Mouse (Mus musculus) liver, embryonic 14.5 days (tissue): ENCODE measurements around the gene Cnpy2. TPM values are rescaled to one million over a fixed set of nuclear protein-coding genes. Genes with fewer than 3 reads are reported as not detected.

Source experiments
- ATAC-seq: fragments of 200-750 bp; cut with Nextera tagmentation; 2 replicates; pipeline ENCODE4 v1.8.0; 2017; ENCODE audit warnings: moderate number of reproducible peaks, mild to moderate bottlenecking, moderate library complexity; ENCODE audit not compliant: insufficient read depth
- DNase-seq, 3 experiments: peaks; one replicate each; pipeline ENCODE4 v3.0.0-alpha.2; 2012 to 2013; ENCODE audit warnings: low read depth in 3 of 3, low spot score in 3 of 3
- H3K27ac ChIP-seq: fragments of 300-500 bp; sonication (generic); 2 replicates; pipeline ENCODE4 v1.5.1; 2014; ENCODE audit warnings: moderate library complexity, mild to moderate bottlenecking, control low read depth, inconsistent platforms
- H3K27me3 ChIP-seq: fragments of 300-500 bp; sonication (generic); 2 replicates; pipeline ENCODE4 v1.6.1; 2014; ENCODE audit warnings: mild to moderate bottlenecking, low read length, moderate library complexity; ENCODE audit not compliant: control insufficient read depth, insufficient read depth
- H3K36me3 ChIP-seq: fragments of 300-500 bp; sonication (generic); replicated peaks from 2 replicates; pipeline ENCODE4 v1.6.1; 2014; ENCODE audit warnings: low read depth; ENCODE audit not compliant: control insufficient read depth, insufficient read depth
- H3K4me1 ChIP-seq, 2 experiments: fragments of 200-500 bp in 1 of 2; fragments of 300-500 bp in 1 of 2; sonication (generic) in 1 of 2; replicated peaks; 2 replicates each; pipeline ENCODE4 v1.6.1; 2012 to 2014; ENCODE audit warnings: antibody characterized with exemption in 1 of 2, inconsistent platforms in 1 of 2, low read length in 1 of 2; ENCODE audit not compliant: control insufficient read depth in 2 of 2, insufficient read depth in 2 of 2
- H3K4me2 ChIP-seq: fragments of 300-500 bp; sonication (generic); 2 replicates; pipeline ENCODE4 v1.6.1; 2014; ENCODE audit warnings: low read depth, mild to moderate bottlenecking, control low read depth, moderate library complexity
- H3K4me3 ChIP-seq, 2 experiments: fragments of 200-500 bp in 1 of 2; fragments of 300-500 bp in 1 of 2; sonication (generic) in 1 of 2; 2 replicates each; pipeline ENCODE4 v1.5.1; 2012 to 2014; ENCODE audit warnings: low read depth in 2 of 2, low read length in 2 of 2, mild to moderate bottlenecking in 2 of 2, control low read depth in 1 of 2, inconsistent platforms in 1 of 2, moderate library complexity in 1 of 2; ENCODE audit not compliant: insufficient read depth in 1 of 2
- H3K9ac ChIP-seq: fragments of 300-500 bp; sonication (generic); replicated peaks from 2 replicates; pipeline ENCODE4 v1.6.1; 2014; ENCODE audit warnings: mild to moderate bottlenecking, control low read depth, moderate library complexity
- H3K9me3 ChIP-seq: fragments of 300-500 bp; sonication (generic); 2 replicates; pipeline ENCODE4 v1.6.1; 2016; ENCODE audit warnings: low read length, mixed read lengths; ENCODE audit not compliant: control insufficient read depth
- CTCF ChIP-seq: IDR thresholded peaks from 2 replicates; pipeline ENCODE4 v1.5.1; 2016; ENCODE audit warnings: antibody characterized with exemption, low read depth, control low read depth
- EP300 ChIP-seq: IDR thresholded peaks from 2 replicates; pipeline ENCODE4 v1.6.1; 2016; ENCODE audit warnings: antibody characterized with exemption, low read depth
- WGBS: fragments of 180-500 bp; shearing (Covaris S2); extraction: QIAGEN DNeasy Blood & Tissue Kit; methylation state at CpG from one replicate; pipeline ENCODE4 v1.1.7; 2014; ENCODE audit not compliant: insufficient replicate concordance; 5-methylcytosine and 5-hydroxymethylcytosine counted together
- polyA plus RNA-seq, 2 experiments: library from polyadenylated mRNA; depleted of rRNA in 1 of 2; stranded (reverse) in 1 of 2; unstranded in 1 of 2; fragments of >200 nt; fragmentation: Nextera tagmentation in 1 of 2; extraction: Ambion mirVana in 1 of 2; gene quantifications; 2 replicates each; pipeline versions ENCODE4 v1.2.1 to v1.2.3; 2012 to 2014

Cnpy2 gene
- polyA plus RNA-seq, 2 experiments = 38.8 to 92.7 TPM

DNA sequence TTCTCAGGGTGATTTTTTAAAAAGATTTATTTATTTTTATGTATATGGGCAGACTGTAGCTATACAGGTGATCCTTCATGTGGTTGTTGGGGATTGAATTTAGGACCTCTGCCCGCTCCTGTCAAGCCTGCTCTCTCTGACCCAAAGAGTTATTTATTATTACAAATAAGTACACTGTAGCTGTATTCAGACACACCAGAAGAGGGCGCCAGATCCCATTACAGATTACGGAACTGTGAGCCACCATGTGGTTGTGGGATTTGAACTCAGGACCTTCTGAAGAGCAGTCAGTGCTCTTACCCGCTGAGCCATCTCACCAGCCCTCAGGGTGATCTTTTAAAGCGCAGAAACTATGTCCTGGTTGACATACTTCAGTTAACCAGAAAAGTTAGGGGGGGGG is 49.9 kb downstream of the Cnpy2 start:
- DNase-seq = no peak
- Histone ChIP-seq H3K4me1 (peaks cover 16 to 27% of the 10 kb centered on the region in 2 experiments), H3K4me3 (no peak overlapping the region), H3K9ac (no peak overlapping the region), H3K27me3 (no peaks in the 10 kb centered on the region), H3K4me2 (no peak overlapping the region), H3K36me3 (no peaks in the 10 kb centered on the region), H3K27ac (no peak overlapping the region), H3K9me3 (no peaks in the 10 kb centered on the region)
- ATAC-seq = no peak
- 66% methylated on average over 5 of the region's 5 CpGs for WGBS
- TF ChIP-seq CTCF (peak; percentile 43), EP300 (no peak)

DNA sequence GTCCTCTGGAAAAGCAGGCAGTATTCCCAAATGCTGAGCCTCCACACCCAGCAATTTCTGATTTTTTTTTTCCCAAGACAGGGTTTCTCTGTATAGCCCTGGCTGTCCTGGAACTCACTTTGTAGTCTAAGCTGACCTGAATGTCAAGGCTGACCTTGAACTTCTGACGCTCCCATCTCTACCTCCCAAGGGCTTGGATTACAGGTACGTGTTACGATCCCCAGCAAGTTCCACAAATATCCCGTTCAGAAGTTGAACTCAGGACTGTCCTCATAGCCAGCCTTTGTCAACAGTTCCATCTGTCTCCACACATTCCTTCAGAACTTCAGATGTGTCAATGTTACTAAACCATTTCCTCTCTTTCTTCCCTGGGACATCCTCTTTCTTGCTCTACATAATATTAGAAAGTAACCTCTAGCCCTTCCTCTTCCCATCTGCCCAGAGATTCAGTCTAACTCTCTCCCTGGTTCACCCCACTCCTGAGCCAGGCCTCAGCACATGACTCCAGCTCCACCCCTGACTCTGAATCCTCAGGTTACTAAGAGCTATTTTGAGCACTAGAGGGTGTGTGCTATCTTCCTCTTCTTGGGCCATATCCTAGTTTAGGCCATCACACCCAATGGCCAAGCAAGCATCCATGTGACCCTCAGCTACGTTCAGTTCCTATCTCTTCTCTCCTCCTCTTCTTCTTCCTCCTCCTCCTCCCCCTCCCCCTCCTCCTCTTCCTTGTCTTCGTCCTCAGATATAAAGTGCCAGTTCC is 50.9 kb downstream of the Cnpy2 start:
- Histone ChIP-seq H3K36me3 (no peaks in the 10 kb centered on the region), H3K27ac (no peak overlapping the region; the same call in 1 of the 2 replicates), H3K4me2 (no peak overlapping the region), H3K27me3 (no peaks in the 10 kb centered on the region), H3K9me3 (no peaks in the 10 kb centered on the region), H3K4me1 (peaks cover 14 to 28% of the 10 kb centered on the region in 2 experiments), H3K4me3 (no peak overlapping the region), H3K9ac (no peak overlapping the region; the same call in none of the 2 replicates)
- 46% methylated on average over 6 of the region's 6 CpGs for WGBS
- ATAC-seq = no peak
- TF ChIP-seq EP300 (no peak), CTCF (0 out of 2 replicates have a peak, but pooled peaks have one; percentile 5)
- no peak for DNase-seq

DNA sequence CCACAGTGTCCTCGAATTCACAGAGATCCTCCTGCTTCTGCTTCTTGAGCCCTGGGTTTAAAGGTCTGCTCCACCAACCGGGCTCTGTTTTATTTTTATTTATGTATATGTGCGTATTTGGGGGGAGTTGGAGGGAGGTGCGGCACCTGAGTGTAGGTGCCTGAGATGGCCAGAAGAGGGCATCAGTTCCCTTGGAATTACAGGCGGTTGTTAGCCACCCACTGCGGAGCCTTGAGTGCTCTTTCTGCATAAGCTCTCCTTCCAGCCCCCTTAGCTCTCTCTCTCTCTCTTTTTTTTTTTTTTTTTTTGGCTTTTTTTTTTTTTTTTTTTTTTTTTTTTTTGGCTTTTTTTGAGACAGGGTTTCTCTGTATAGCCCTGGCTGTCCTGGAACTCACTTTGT is 52.1 kb downstream of the Cnpy2 start:
- H3K9ac ChIP-seq = no peak overlapping the region
- H3K27me3 ChIP-seq = no peaks in the 10 kb centered on the region
- ATAC-seq = no peak
- no peak overlapping the region for H3K4me2 ChIP-seq
- H3K9me3 ChIP-seq = no peaks in the 10 kb centered on the region
- H3K4me1 ChIP-seq = peaks cover 11 to 29% of the 10 kb centered on the region in 2 experiments
- TF ChIP-seq EP300 (no peak), CTCF (peak; percentile 68)
- no peaks in the 10 kb centered on the region for H3K36me3 ChIP-seq
- 77% methylated on average over 6 of the region's 6 CpGs for WGBS
- no peak overlapping the region for H3K27ac ChIP-seq
- no peak for DNase-seq
- H3K4me3 ChIP-seq = no peak overlapping the region

DNA sequence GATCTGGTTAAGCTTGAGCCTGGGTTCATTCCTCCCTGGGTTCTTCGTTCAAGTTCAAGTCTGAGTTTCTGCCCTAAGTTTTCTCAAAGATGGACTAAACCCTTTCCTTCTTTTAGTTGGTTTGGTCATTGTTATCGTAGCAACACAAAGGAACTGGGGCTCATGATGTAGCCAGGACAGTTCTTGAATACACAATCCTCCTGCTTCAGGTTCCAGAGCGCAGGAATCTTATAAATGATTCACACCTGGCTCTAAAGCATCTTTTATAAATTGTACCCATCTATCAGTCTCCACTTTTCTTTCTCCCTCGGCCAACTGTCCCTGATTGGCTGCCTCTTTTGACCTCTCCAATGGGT is 53.8 kb downstream of the Cnpy2 start:
- TF ChIP-seq EP300 (no peak), CTCF (no peak)
- peak overlapping the region; percentile 92 for H3K4me2 ChIP-seq
- H3K27ac ChIP-seq = peak overlapping the region; percentile 34
- H3K36me3 ChIP-seq = no peaks in the 10 kb centered on the region; the same call in 1 of the 2 replicates
- DNase-seq (no peak), ATAC-seq (no peak)
- H3K27me3 ChIP-seq = no peaks in the 10 kb centered on the region
- H3K9ac ChIP-seq = peak overlapping the region; percentile 89
- WGBS = 49% methylated on average over 4 of the region's 4 CpGs
- H3K4me3 ChIP-seq = peak overlapping the region; percentile 62 to 65; a peak in 2 of 4 replicates
- H3K9me3 ChIP-seq = no peaks in the 10 kb centered on the region
- H3K4me1 ChIP-seq = peaks cover 5 to 25% of the 10 kb centered on the region in 2 experiments; a peak in 3 of 4 replicates

DNA sequence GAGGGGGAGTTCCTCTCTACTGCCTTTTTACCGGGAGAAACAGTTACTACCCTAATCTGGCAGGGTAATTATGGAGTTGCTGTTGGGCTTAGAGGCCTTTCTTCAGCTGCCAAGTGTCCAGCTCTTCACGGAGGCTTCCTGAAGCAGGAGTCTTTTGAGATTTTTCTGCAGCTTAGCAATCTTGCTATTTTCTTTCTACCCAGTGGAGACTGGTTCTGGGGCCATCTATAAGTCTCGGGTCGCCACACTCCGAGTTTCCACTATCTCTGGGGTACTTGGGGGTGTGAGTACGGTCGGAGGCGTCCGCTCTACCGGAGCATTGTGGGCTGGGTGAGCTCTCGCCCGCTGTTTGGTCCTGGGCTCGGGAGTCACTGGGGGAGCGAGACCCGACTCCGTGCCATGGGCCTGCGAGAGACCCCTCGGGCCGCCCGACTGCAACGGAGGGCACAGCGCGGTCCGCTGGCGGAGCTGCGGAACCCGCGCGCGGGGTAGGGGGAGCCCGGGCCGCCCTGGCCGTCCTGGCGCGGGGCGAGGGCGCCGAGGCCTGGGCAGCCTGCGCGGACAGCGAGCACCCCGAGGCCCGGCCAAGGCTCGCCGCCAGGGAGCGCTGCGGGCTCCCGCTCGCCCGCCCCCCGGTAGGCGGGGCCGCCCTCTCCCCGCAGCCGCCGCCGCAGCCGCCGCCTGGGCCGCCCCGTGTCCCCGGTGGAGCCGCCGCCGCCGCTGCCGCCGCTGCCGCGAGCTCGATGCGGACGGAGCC is 54.4 kb downstream of the Cnpy2 start, which contains the start of gene Ankrd52:
TSS of gene Ankrd52 (plus strand) at position 661 of the 757 bp plus-strand sequence.
- ATAC-seq = peak; percentile 91
- Histone ChIP-seq H3K9ac (peak within 1 kb of the TSS; percentile 89), H3K36me3 (peaks cover 4% of the 10 kb centered on the region; the same call in 1 of the 2 replicates), H3K9me3 (no peaks in the 10 kb centered on the region), H3K4me3 (peak within 1 kb of the TSS; percentile 65 to 89), H3K27ac (peak within 1 kb of the TSS; percentile 34), H3K4me1 (peaks cover 5 to 25% of the 10 kb centered on the region in 2 experiments; a peak in 3 of 4 replicates), H3K4me2 (peak within 1 kb of the TSS; percentile 92), H3K27me3 (no peaks in the 10 kb centered on the region)
- under 1% methylated on average over 65 of the region's 73 CpGs for WGBS
- TF ChIP-seq EP300 (no peak), CTCF (peak; percentile 48)
- peak; percentile 60 to 66 (median 61) for DNase-seq

Other genes with a start within 250 kb of the Cnpy2 start
- gene Atp5b, start 239.2 kb upstream of the Cnpy2 start, polyA plus RNA-seq (2012; rRNA removed) = 910 and 999 TPM in 2 replicates
- 1,823 and 1,877 TPM in 2 replicates for gene Atp5b, start 239.2 kb upstream of the Cnpy2 start, polyA plus RNA-seq (2014; fragmentation: Nextera tagmentation; extraction: Ambion mirVana)
- 9.5 TPM in 2 replicates for gene Baz2a, start 230.9 kb upstream of the Cnpy2 start, polyA plus RNA-seq (2012; rRNA removed)
- gene Baz2a, start 230.9 kb upstream of the Cnpy2 start, polyA plus RNA-seq (2014; fragmentation: Nextera tagmentation; extraction: Ambion mirVana) = 9.1 and 10.3 TPM in 2 replicates
- gene Rbms2, start 142.2 kb upstream of the Cnpy2 start, polyA plus RNA-seq (2012; rRNA removed) = 8.0 and 9.5 TPM in 2 replicates
- gene Rbms2, start 142.2 kb upstream of the Cnpy2 start, polyA plus RNA-seq (2014; fragmentation: Nextera tagmentation; extraction: Ambion mirVana) = 4.5 and 6.1 TPM in 2 replicates
- 4.2 and 5.5 TPM in 2 replicates for gene Gls2, start 128.0 kb upstream of the Cnpy2 start, polyA plus RNA-seq (2012; rRNA removed)
- gene Gls2, start 128.0 kb upstream of the Cnpy2 start, polyA plus RNA-seq (2014; fragmentation: Nextera tagmentation; extraction: Ambion mirVana) = 3.7 and 4.4 TPM in 2 replicates
- gene Spryd4, start 110.7 kb upstream of the Cnpy2 start, polyA plus RNA-seq (2012; rRNA removed) = 12.9 and 14.2 TPM in 2 replicates
- 20.8 and 21.4 TPM in 2 replicates for gene Spryd4, start 110.7 kb upstream of the Cnpy2 start, polyA plus RNA-seq (2014; fragmentation: Nextera tagmentation; extraction: Ambion mirVana)
- gene Mip, start 96.6 kb upstream of the Cnpy2 start, polyA plus RNA-seq (2012; rRNA removed) = 0.02 TPM in 2 replicates
- not detected in 2 replicates for gene Mip, start 96.6 kb upstream of the Cnpy2 start, polyA plus RNA-seq (2014; fragmentation: Nextera tagmentation; extraction: Ambion mirVana)
- 8.1 and 12.9 TPM in 2 replicates for gene Timeless, start 90.4 kb upstream of the Cnpy2 start, polyA plus RNA-seq (2012; rRNA removed)
- gene Timeless, start 90.4 kb upstream of the Cnpy2 start, polyA plus RNA-seq (2014; fragmentation: Nextera tagmentation; extraction: Ambion mirVana) = 23.3 and 23.4 TPM in 2 replicates
- 0.73 and 1.1 TPM in 2 replicates for gene Apon, start 68.4 kb upstream of the Cnpy2 start, polyA plus RNA-seq (2012; rRNA removed)
- gene Apon, start 68.4 kb upstream of the Cnpy2 start, polyA plus RNA-seq (2014; fragmentation: Nextera tagmentation; extraction: Ambion mirVana) = 0.52 and 0.58 TPM in 2 replicates
- gene Apof, start 53.8 kb upstream of the Cnpy2 start, polyA plus RNA-seq (2012; rRNA removed) = 54.1 and 61.3 TPM in 2 replicates
- 73.7 and 74.1 TPM in 2 replicates for gene Apof, start 53.8 kb upstream of the Cnpy2 start, polyA plus RNA-seq (2014; fragmentation: Nextera tagmentation; extraction: Ambion mirVana)
- gene Stat2, start 51.9 kb upstream of the Cnpy2 start, polyA plus RNA-seq (2012; rRNA removed) = 5.9 and 6.4 TPM in 2 replicates
- gene Stat2, start 51.9 kb upstream of the Cnpy2 start, polyA plus RNA-seq (2014; fragmentation: Nextera tagmentation; extraction: Ambion mirVana) = 4.2 and 5.4 TPM in 2 replicates
- gene Il23a, start 23.7 kb upstream of the Cnpy2 start, polyA plus RNA-seq (2012; rRNA removed) = 0.06 and 0.08 TPM in 2 replicates
- gene Il23a, start 23.7 kb upstream of the Cnpy2 start, polyA plus RNA-seq (2014; fragmentation: Nextera tagmentation; extraction: Ambion mirVana) = not detected in 2 replicates
- gene Pan2, start 19.1 kb upstream of the Cnpy2 start, polyA plus RNA-seq (2012; rRNA removed) = 11.5 and 13.3 TPM in 2 replicates
- 10.1 and 11.5 TPM in 2 replicates for gene Pan2, start 19.1 kb upstream of the Cnpy2 start, polyA plus RNA-seq (2014; fragmentation: Nextera tagmentation; extraction: Ambion mirVana)
- 71.6 and 80.5 TPM in 2 replicates for gene Cs, start 15.3 kb downstream of the Cnpy2 start, polyA plus RNA-seq (2012; rRNA removed)
- gene Cs, start 15.3 kb downstream of the Cnpy2 start, polyA plus RNA-seq (2014; fragmentation: Nextera tagmentation; extraction: Ambion mirVana) = 117 and 126 TPM in 2 replicates
- 6.5 and 7.7 TPM in 2 replicates for gene Coq10a, start 46.5 kb downstream of the Cnpy2 start, polyA plus RNA-seq (2012; rRNA removed)
- gene Coq10a, start 46.5 kb downstream of the Cnpy2 start, polyA plus RNA-seq (2014; fragmentation: Nextera tagmentation; extraction: Ambion mirVana) = 4.7 and 5.0 TPM in 2 replicates
- gene Ankrd52, start 54.7 kb downstream of the Cnpy2 start, polyA plus RNA-seq (2012; rRNA removed) = 7.4 and 7.7 TPM in 2 replicates
- gene Ankrd52, start 54.7 kb downstream of the Cnpy2 start, polyA plus RNA-seq (2014; fragmentation: Nextera tagmentation; extraction: Ambion mirVana) = 4.3 and 5.5 TPM in 2 replicates
- gene Slc39a5, start 78.8 kb downstream of the Cnpy2 start, polyA plus RNA-seq (2012; rRNA removed) = 33.0 and 40.8 TPM in 2 replicates
- 37.6 and 40.7 TPM in 2 replicates for gene Slc39a5, start 78.8 kb downstream of the Cnpy2 start, polyA plus RNA-seq (2014; fragmentation: Nextera tagmentation; extraction: Ambion mirVana)
- gene Nabp2, start 89.0 kb downstream of the Cnpy2 start, polyA plus RNA-seq (2012; rRNA removed) = 24.2 and 25.4 TPM in 2 replicates
- 45.4 and 48.7 TPM in 2 replicates for gene Nabp2, start 89.0 kb downstream of the Cnpy2 start, polyA plus RNA-seq (2014; fragmentation: Nextera tagmentation; extraction: Ambion mirVana)
- 5.0 and 5.9 TPM in 2 replicates for gene Rnf41, start 89.2 kb downstream of the Cnpy2 start, polyA plus RNA-seq (2012; rRNA removed)
- gene Rnf41, start 89.2 kb downstream of the Cnpy2 start, polyA plus RNA-seq (2014; fragmentation: Nextera tagmentation; extraction: Ambion mirVana) = 4.8 and 6.2 TPM in 2 replicates
- gene Smarcc2, start 136.8 kb downstream of the Cnpy2 start, polyA plus RNA-seq (2012; rRNA removed) = 23.2 and 29.8 TPM in 2 replicates
- 27.7 and 32.8 TPM in 2 replicates for gene Smarcc2, start 136.8 kb downstream of the Cnpy2 start, polyA plus RNA-seq (2014; fragmentation: Nextera tagmentation; extraction: Ambion mirVana)
- gene Myl6, start 171.7 kb downstream of the Cnpy2 start, polyA plus RNA-seq (2012; rRNA removed) = 429 and 654 TPM in 2 replicates
- 490 and 506 TPM in 2 replicates for gene Myl6, start 171.7 kb downstream of the Cnpy2 start, polyA plus RNA-seq (2014; fragmentation: Nextera tagmentation; extraction: Ambion mirVana)
- gene Myl6b, start 176.2 kb downstream of the Cnpy2 start, polyA plus RNA-seq (2012; rRNA removed) = 1.2 and 1.5 TPM in 2 replicates
- 0.72 and 1.3 TPM in 2 replicates for gene Myl6b, start 176.2 kb downstream of the Cnpy2 start, polyA plus RNA-seq (2014; fragmentation: Nextera tagmentation; extraction: Ambion mirVana)
- gene Esyt1, start 203.4 kb downstream of the Cnpy2 start, polyA plus RNA-seq (2012; rRNA removed) = 9.4 and 10.3 TPM in 2 replicates
- 7.0 and 7.8 TPM in 2 replicates for gene Esyt1, start 203.4 kb downstream of the Cnpy2 start, polyA plus RNA-seq (2014; fragmentation: Nextera tagmentation; extraction: Ambion mirVana)
- gene Zc3h10, start 225.3 kb downstream of the Cnpy2 start, polyA plus RNA-seq (2012; rRNA removed) = 3.3 and 4.0 TPM in 2 replicates
- gene Zc3h10, start 225.3 kb downstream of the Cnpy2 start, polyA plus RNA-seq (2014; fragmentation: Nextera tagmentation; extraction: Ambion mirVana) = 4.3 and 5.3 TPM in 2 replicates
- gene Rpl41, start 226.8 kb downstream of the Cnpy2 start, polyA plus RNA-seq (2012; rRNA removed) = 1,053 and 2,546 TPM in 2 replicates
- 3,181 and 3,454 TPM in 2 replicates for gene Rpl41, start 226.8 kb downstream of the Cnpy2 start, polyA plus RNA-seq (2014; fragmentation: Nextera tagmentation; extraction: Ambion mirVana)
- 57.6 and 113 TPM in 2 replicates for gene Pa2g4, start 243.5 kb downstream of the Cnpy2 start, polyA plus RNA-seq (2012; rRNA removed)
- gene Pa2g4, start 243.5 kb downstream of the Cnpy2 start, polyA plus RNA-seq (2014; fragmentation: Nextera tagmentation; extraction: Ambion mirVana) = 163 and 172 TPM in 2 replicates